ENCODE assay signal across 1 mouse cellular context in the genomic region with DNA sequence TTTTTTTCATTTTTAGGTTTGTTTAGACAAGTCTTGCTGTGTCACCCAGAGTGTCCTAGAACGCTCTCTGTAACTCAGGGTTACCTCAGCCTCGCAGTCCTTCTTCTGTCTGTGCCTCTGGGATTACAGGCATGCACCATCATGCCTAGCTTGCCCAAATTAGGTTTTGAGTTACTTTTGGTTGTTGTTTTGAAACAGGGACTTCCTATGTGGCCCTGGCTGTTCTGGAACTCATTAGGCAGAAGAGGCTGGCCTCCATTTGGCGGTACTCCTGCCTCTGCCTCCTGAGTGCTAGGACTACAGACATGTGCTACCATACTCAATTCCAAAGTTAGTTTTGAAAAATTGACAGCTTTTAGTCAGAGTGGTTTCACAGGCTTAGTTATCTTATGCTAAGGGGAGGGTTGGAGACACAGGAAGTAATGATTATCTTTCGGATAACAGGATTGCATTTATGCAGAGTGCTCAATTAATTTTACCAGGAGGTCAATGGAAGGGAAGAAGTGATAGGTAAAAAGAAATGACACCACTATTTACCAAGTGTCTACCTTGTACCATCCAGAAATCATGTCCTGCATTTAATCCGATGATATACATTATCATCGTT.
TF ChIP-seq lines count a peak whose summit lies in the region.

No protein-coding gene starts in this region.

TF ChIP-seq in CH12.LX, 34 proteins besides CTCF, POLR2A, EP300 and RAD21 (continued from another document):
- TF ChIP-seq E2F4 (IDR thresholded peaks at IDR 0.05; ENCODE audit: insufficient replicate concordance, low read depth, low read length) (no peak), NELFE (IDR thresholded peaks at IDR 0.05; ENCODE audit: low read depth, low read length) (no peak), USF2 (conservative IDR thresholded peaks at IDR 0.05; ENCODE audit: low read depth, low read length) (no peak), SIN3A (IDR thresholded peaks at IDR 0.05; ENCODE audit: low read length) (no peak), ELF1 (IDR thresholded peaks at IDR 0.05; ENCODE audit: low read depth, low read length) (no peak), ZKSCAN1 (IDR thresholded peaks at IDR 0.05; ENCODE audit: borderline replicate concordance, low read depth, low read length) (no peak), TBP (conservative IDR thresholded peaks at IDR 0.05; ENCODE audit: low read depth, low read length) (0 out of 2 replicates have a peak, but pooled peaks have one; percentile 25), TCF12 (IDR thresholded peaks at IDR 0.05; ENCODE audit: low read depth, low read length) (peak; percentile 34; the same call in 1 of the 2 replicates), HCFC1 (IDR thresholded peaks at IDR 0.05; ENCODE audit: low read depth, low read length) (no peak), BHLHE40 (IDR thresholded peaks at IDR 0.05; ENCODE audit: low read depth, low read length) (peak; percentile 55; the same call in 1 of the 2 replicates), CHD2 (IDR thresholded peaks at IDR 0.05; ENCODE audit: low read length) (no peak), MAZ (IDR thresholded peaks at IDR 0.05; ENCODE audit: low read depth, low read length) (no peak), KAT2A (IDR thresholded peaks at IDR 0.05; ENCODE audit: insufficient replicate concordance, low read length) (no peak), USF1 (IDR thresholded peaks at IDR 0.05; ENCODE audit: low read depth, low read length) (no peak), JUN (IDR thresholded peaks at IDR 0.05; ENCODE audit: insufficient read depth, low read depth, low read length) (no peak), GABPA (IDR thresholded peaks at IDR 0.05; ENCODE audit: insufficient replicate concordance, low read depth, low read length) (no peak), MEF2A (IDR thresholded peaks at IDR 0.05; ENCODE audit: borderline replicate concordance, low read depth, low read length) (peak; percentile 69), MXI1 (IDR thresholded peaks at IDR 0.05; ENCODE audit: low read depth, low read length) (no peak), ZNF384 (IDR thresholded peaks at IDR 0.05; ENCODE audit: low read depth, low read length) (no peak), UBTF (IDR thresholded peaks at IDR 0.05; ENCODE audit: low read depth, low read length) (no peak), JUND (conservative IDR thresholded peaks at IDR 0.05; ENCODE audit: low read depth, low read length) (no peak)
TF ChIP-seq in CH12.LX: peak in this region for 6.
